Mouse (Mus musculus): ENCODE measurements around the gene Ppm1h.

DNA sequence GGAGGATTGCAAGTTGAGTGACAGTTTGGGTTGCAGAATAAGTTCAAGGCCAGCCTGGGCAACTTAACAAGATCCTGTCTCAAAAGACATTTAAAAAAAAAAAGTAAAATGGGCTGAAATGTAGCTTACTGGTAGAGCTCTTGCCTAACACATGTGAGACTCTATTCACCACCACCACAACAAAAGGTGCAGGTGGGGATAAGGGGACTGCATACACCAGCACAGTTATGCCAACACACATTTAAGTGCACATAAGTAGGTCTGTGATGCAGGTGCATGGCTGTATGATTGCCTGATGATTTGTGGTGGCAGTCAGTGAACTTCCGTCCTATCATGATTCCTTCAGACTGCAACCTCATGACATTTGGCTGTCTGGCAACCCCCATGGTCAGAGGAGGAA is 167.9 kb downstream of the Ppm1h start:
- no peak for TF ChIP-seq CTCF (IDR thresholded peaks at IDR 0.05; ENCODE audit: low read depth)
- TF ChIP-seq EP300 (IDR thresholded peaks at IDR 0.05; ENCODE audit: low read depth) = no peak
